Mouse (Mus musculus): ENCODE results near the gene Macrod2.

Gene Macrod2

GRCm38 (mm10) chr2:141876958-141877357 lies 1481.8 kb downstream of the Macrod2 start:
- DNase-seq = no peak

GRCm38 (mm10) chr2:141878473-141878872 lies 1483.4 kb downstream of the Macrod2 start:
- DNase-seq = no peak

GRCm38 (mm10) chr2:141879711-141880110 lies 1484.6 kb downstream of the Macrod2 start:
- DNase-seq = no peak

- no peak for DNase-seq
Observed at GRCm38 (mm10) chr2:141886694-141887474, 1491.8 kb downstream of the Macrod2 start.

GRCm38 (mm10) chr2:141889497-141889896 lies 1494.4 kb downstream of the Macrod2 start:
- no peak for DNase-seq

GRCm38 (mm10) chr2:141897951-141898350 lies 1502.8 kb downstream of the Macrod2 start:
- no peak for DNase-seq

- no peak for DNase-seq
Observed at GRCm38 (mm10) chr2:141911831-141912447, 1516.8 kb downstream of the Macrod2 start.

GRCm38 (mm10) chr2:141913486-141913885 lies 1518.4 kb downstream of the Macrod2 start:
- DNase-seq = no peak

GRCm38 (mm10) chr2:141913894-141914293 lies 1518.8 kb downstream of the Macrod2 start:
- no peak for DNase-seq

- no peak for DNase-seq
Observed at GRCm38 (mm10) chr2:141920377-141920992, 1525.4 kb downstream of the Macrod2 start.

- no peak for DNase-seq
Observed at GRCm38 (mm10) chr2:141935130-141935529, 1540.0 kb downstream of the Macrod2 start.

GRCm38 (mm10) chr2:141954795-141955194 lies 1559.7 kb downstream of the Macrod2 start:
- no peak for DNase-seq

- DNase-seq = no peak
Observed at GRCm38 (mm10) chr2:141955197-141955596, 1560.1 kb downstream of the Macrod2 start.

- DNase-seq = no peak
Observed at GRCm38 (mm10) chr2:141962868-141963267, 1567.8 kb downstream of the Macrod2 start.

- no peak for DNase-seq
Observed at GRCm38 (mm10) chr2:141983664-141984395, 1588.7 kb downstream of the Macrod2 start.

- no peak for DNase-seq
Observed at GRCm38 (mm10) chr2:141998901-141999300, 1603.8 kb downstream of the Macrod2 start.

GRCm38 (mm10) chr2:142024534-142025155 lies 1629.5 kb downstream of the Macrod2 start:
- DNase-seq = no peak

GRCm38 (mm10) chr2:142026721-142027120 lies 1631.6 kb downstream of the Macrod2 start:
- DNase-seq = no peak

GRCm38 (mm10) chr2:142030756-142031646 lies 1635.9 kb downstream of the Macrod2 start:
- no peak for DNase-seq

- DNase-seq = no peak
Observed at GRCm38 (mm10) chr2:142055576-142055975, 1660.5 kb downstream of the Macrod2 start.

GRCm38 (mm10) chr2:142057889-142058750 lies 1663.0 kb downstream of the Macrod2 start:
- no peak for DNase-seq

Measured in B cell, adult 2 months (primary cell).